Mouse (Mus musculus) liver, adult 2 months (tissue): ENCODE measurements around the gene Pappa.

ENCODE experiments used
- CTCF ChIP-seq: fragments of 200-500 bp; IDR thresholded peaks from 2 replicates; pipeline ENCODE4 v1.5.1; 2011; ENCODE audit warnings: low read depth, low read length, control low read depth
- POLR2A ChIP-seq: fragments of 200-500 bp; IDR thresholded peaks from 2 replicates; pipeline ENCODE4 v1.6.1; 2011; ENCODE audit warnings: low read length, control low read depth; ENCODE audit not compliant: insufficient read depth; ENCODE audit errors: extremely low read depth

DNA sequence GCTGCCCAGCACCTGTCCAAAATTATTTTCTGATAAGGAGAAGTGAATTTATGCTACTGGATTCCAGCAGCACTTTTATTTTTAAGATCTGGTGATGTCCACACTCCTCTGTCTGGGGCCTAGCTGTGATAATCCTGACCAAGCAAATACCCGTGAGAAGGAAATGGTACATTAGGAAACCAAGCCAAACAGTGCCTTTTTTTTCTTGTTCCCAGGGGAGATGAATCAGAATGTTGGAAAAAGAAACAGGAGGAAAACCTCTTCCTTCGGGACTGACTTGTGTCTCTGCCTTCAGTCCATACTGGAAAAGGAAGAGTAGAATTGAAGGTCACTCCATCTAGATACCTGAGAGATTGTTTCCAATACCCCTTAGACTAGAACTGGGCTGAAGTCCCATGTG, 63.3 kb downstream of the Pappa start:
- TF ChIP-seq CTCF (no peak), POLR2A (no peak)
